In genomic region chr17:25571453-25571820, GRCm38 (mm10) we compare ENCODE assay signal across 9 mouse cellular contexts. TPM values are rescaled to one million over a fixed set of nuclear protein-coding genes. Genes with fewer than 3 reads are reported as not detected.
A peak's percentile ranks its signal among the peaks of the same experiment; 100 is the strongest.
DNase-seq lines count a peak whose midpoint lies in the region; ATAC-seq and TF ChIP-seq lines count a peak whose summit lies in the region.
"Had no signal": no experiment of that assay in that cellular context is flagged by ENCODE, and none has a peak within 500 bp of the region (broad histone marks: within the 10 kb centered on the region; RNA-seq: fewer than 3 reads in every experiment).

No protein-coding gene starts in this region.

- peak overlapping the region; percentile 97 for H3K27ac ChIP-seq in layer of hippocampus, adult 2 months
- no peak overlapping the region for H3K27ac ChIP-seq in embryonic fibroblast, embryonic 13.5 days (ENCODE audit: insufficient read depth, low read length)
- H3K27ac ChIP-seq in limb, embryonic 10.5 days: peak overlapping the region; percentile 83
- H3K27ac ChIP-seq in neural tube, embryonic 13.5 days (replicated peaks): no peak overlapping the region

- TF ChIP-seq CTCF in layer of hippocampus, adult 2 months (conservative IDR thresholded peaks at IDR 0.05): no peak
- no peak for TF ChIP-seq CTCF in embryonic fibroblast, embryonic 13.5 days (IDR thresholded peaks at IDR 0.05; ENCODE audit: borderline replicate concordance, insufficient read depth, low read length)

- H3K9me3 ChIP-seq in limb, embryonic 10.5 days (replicated peaks): no peaks in the 10 kb centered on the region
- no peaks in the 10 kb centered on the region for H3K9me3 ChIP-seq in neural tube, embryonic 13.5 days

- H3K4me1 ChIP-seq in embryonic fibroblast, embryonic 13.5 days (ENCODE audit: control insufficient read depth, insufficient read depth, low read length): no peaks in the 10 kb centered on the region
- peaks cover 72% of the 10 kb centered on the region for H3K4me1 ChIP-seq in limb, embryonic 10.5 days
- peaks cover 61% of the 10 kb centered on the region for H3K4me1 ChIP-seq in neural tube, embryonic 13.5 days (replicated peaks)

- peak overlapping the region; percentile 93 for H3K4me2 ChIP-seq in neural tube, embryonic 13.5 days

- H3K9ac ChIP-seq in neural tube, embryonic 13.5 days: peak overlapping the region; percentile 69

- no peak for DNase-seq in layer of hippocampus, adult 2 months (ENCODE audit: low spot score in 2 of 2)
- DNase-seq in layer of hippocampus, postnatal 14 days (ENCODE audit: low spot score in 2 of 2): no peak
- DNase-seq in limb, embryonic 10.5 days (ENCODE audit: low spot score): no peak
- no peak for DNase-seq in B cell, adult 2 months
- no peak for DNase-seq in urinary bladder, adult 18-20 months (ENCODE audit: low spot score in 2 of 2)
- DNase-seq: layer of hippocampus, postnatal 36 days had no signal

- ATAC-seq in neural tube, embryonic 13.5 days (ENCODE audit: low read depth): no peak
- ATAC-seq in cerebellum, adult (ENCODE audit: insufficient number of reproducible peaks, low FRiP score, low TSS enrichment): no peak

- no peak for TF ChIP-seq POLR2A in embryonic fibroblast, embryonic 13.5 days (IDR thresholded peaks at IDR 0.05; ENCODE audit: low read depth, low read length)

- H3K27me3 ChIP-seq in limb, embryonic 10.5 days (ENCODE audit: low read depth, poor library complexity, severe bottlenecking): peaks cover 84% of the 10 kb centered on the region
- peaks cover 40% of the 10 kb centered on the region for H3K27me3 ChIP-seq in neural tube, embryonic 13.5 days

- WGBS in limb, embryonic 10.5 days: 4% methylated on average over 8 of the region's 8 CpGs
- 7% methylated on average over 8 of the region's 8 CpGs for WGBS in neural tube, embryonic 13.5 days

- H3K4me3 ChIP-seq in layer of hippocampus, adult 2 months: peak overlapping the region; percentile 73
- H3K4me3 ChIP-seq in embryonic fibroblast, embryonic 13.5 days (ENCODE audit: insufficient read depth, low read length): peak overlapping the region; percentile 45
- H3K4me3 ChIP-seq in limb, embryonic 10.5 days: peak overlapping the region; percentile 71
- peak overlapping the region; percentile 50 for H3K4me3 ChIP-seq in neural tube, embryonic 13.5 days

- peaks cover 12% of the 10 kb centered on the region for H3K36me3 ChIP-seq in limb, embryonic 10.5 days
- no peaks in the 10 kb centered on the region for H3K36me3 ChIP-seq in neural tube, embryonic 13.5 days

RNA-seq across cellular contexts. Expression of gene Sox8, which starts 1.0 kb away (rescaled TPM):
- 10 to 100 TPM; 47.7 to 55.7 TPM for total RNA-seq in layer of hippocampus, adult 2 months (2021)
- total RNA-seq in layer of hippocampus, postnatal 14 days (2021): 10 to 100 TPM; 78.2 to 81.1 TPM
- 0.27 and 0.28 TPM in 2 replicates for polyA plus RNA-seq in embryonic fibroblast, embryonic 13.5 days (2011; ENCODE audit: insufficient read length, low read depth, missing spikeins)
- polyA plus RNA-seq in limb, embryonic 10.5 days (2016; fragmentation: Nextera tagmentation; extraction: Ambion mirVana): 11.1 and 13.1 TPM in 2 replicates
- 10.8 and 11.6 TPM in 2 replicates for polyA plus RNA-seq in neural tube, embryonic 13.5 days (2015; fragmentation: Nextera tagmentation; extraction: Ambion mirVana)

RNA-seq across cellular contexts. Expression of gene Lmf1, which starts 7.4 kb away (rescaled TPM):
- 10 to 100 TPM; 25.5 to 31.2 TPM for total RNA-seq in layer of hippocampus, adult 2 months (2021)
- 10 to 100 TPM; 26.2 to 27.2 TPM for total RNA-seq in layer of hippocampus, postnatal 14 days (2021)
- polyA plus RNA-seq in embryonic fibroblast, embryonic 13.5 days (2011; ENCODE audit: insufficient read length, low read depth, missing spikeins): 15.2 and 19.2 TPM in 2 replicates
- polyA plus RNA-seq in limb, embryonic 10.5 days (2016; fragmentation: Nextera tagmentation; extraction: Ambion mirVana): 28.9 and 29.0 TPM in 2 replicates
- polyA plus RNA-seq in neural tube, embryonic 13.5 days (2015; fragmentation: Nextera tagmentation; extraction: Ambion mirVana): 24.9 and 26.2 TPM in 2 replicates

Comparison
In these comparisons a context has a peak if more than half of its experiments do, and no peak if none do; other contexts are left out.
1. H3K27ac ChIP-seq: peak in layer of hippocampus, adult 2 months (single experiment) and limb, embryonic 10.5 days (single experiment); none in embryonic fibroblast, embryonic 13.5 days (single experiment) and neural tube, embryonic 13.5 days (single experiment).
2. Peak in every context shown above with its lines, with median percentiles within 50 percentile points of each other: H3K4me3 ChIP-seq.